Mouse (Mus musculus) inflammation-experienced regulatory T-cells, adult 6 months (primary cell): Measurements from ENCODE around the gene Sucnr1. TPM values are rescaled to one million over a fixed set of nuclear protein-coding genes. Genes with fewer than 3 reads are reported as not detected.
"Not testable (repeated sequence)": the region's sequence is repeated elsewhere in the genome, so short reads cannot be mapped to it uniquely, and the experiment has no call there.

Experiments used
- ATAC-seq: one replicate; pipeline ENCODE4 v1.8.0; 2017
- polyA plus RNA-seq, 3 experiments: library from polyadenylated mRNA; unstranded; fragments of 100-300 nt; shearing (Covaris generic); gene quantifications; one replicate each; pipeline ENCODE4 v1.2.1; 2017

Sucnr1 gene
- polyA plus RNA-seq, result not detected

DNA sequence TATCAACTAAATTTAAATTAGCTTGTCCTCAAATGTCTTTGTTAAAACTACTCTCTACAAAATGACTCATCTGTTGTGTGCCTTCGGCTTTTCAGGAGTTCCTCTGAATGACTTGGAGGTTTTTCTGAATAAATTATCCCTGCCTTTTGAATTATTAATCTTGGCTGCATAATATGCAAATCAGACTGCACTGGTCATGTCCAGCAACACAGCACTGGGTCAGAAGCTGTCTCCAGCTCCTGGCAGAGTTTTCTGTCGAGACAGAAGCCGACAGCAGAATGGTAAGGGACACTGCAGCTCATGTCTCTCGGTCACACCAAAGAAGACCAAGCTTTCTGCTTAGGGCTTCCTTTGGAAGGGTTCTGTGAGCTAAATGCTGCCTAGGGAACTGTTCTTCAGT, at the start of gene Sucnr1:
TSS of gene Sucnr1 (plus strand) at position 222 of the 400 bp plus-strand sequence.
- no peak for ATAC-seq

DNA sequence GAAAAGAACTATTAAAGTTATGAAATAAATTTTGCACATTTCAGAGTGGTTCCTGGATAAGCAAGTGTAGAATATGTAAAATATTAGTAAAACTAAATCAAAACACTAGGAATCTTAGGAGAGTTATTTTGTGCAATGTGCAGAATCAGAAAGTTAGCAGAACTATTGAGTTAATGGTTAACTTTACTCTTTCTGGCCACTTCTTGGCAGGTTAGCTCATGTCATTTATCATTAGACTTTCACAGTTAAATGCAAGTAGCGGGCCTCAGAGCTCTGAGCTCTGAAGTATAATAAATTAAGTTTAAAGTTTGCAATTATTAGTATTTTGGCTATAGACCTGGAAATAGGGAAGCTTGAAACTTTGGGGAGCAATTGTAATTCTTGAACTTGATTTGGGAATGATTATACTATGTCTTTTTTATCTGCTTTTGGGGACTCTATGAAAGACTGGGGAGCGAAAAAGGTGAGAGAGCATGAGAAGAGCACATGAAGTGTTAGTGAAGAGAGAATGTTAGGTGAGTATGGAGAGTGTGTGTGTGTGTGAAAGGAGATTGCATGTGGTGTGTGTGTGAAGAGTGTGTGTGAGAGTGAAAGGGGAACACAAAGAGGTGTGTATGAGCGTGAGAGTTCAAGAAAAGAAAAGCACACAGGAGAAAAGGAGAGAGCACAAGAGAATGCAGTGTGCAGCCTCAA, 35.3 kb upstream of the Sucnr1 start:
- ATAC-seq, result no peak

DNA sequence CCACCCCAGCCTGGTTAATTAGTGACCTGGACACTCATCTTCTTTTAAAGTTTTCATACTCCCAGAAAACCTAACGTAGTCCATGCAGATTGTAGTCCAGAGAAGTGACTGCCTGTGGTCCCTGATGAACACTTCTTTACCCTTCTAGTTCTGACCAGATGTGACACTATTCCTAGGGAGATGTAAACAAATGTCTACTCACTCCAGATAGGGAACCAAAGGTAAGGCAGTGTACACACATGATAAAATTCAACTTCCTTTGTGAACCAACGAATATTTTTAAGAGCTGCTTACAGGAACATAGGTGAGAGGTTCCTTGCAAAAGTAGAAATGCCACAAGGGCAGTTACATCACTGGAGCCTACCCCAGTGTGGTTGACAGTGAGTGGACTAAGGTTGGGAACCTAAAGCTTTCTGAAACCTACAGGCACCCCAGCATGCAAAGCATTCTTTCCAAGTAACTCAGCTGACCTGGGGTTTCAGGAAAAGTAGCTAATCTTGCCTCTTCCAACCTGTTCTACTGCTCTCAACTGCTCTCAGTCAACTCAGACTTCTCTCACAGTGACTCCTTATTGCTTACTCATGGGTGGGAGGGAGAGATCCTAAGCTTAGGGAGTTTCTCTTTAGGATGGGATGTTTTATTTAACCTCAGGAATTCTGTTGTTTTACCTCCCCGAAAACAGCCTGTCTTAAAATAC, 28.3 kb upstream of the Sucnr1 start:
- ATAC-seq, result no peak

DNA sequence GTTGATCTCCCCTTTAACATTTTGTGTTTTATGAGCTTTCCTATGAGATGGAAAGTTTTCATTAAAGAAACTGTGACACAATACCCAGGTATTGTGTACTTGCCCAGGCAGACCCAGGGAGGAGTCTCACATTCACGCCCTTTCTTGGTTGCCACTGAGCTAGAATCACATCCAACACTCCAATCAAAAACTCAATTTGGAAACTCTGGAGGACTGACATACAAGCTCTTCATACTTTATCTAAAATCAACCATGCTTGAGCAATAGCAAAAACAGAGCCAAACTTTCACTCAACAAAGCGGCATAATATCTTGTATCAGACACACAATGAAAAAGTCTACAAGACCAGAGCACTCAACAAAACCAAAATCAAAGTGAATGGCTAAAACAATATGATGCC, 27.7 kb upstream of the Sucnr1 start:
- no peak for ATAC-seq

DNA sequence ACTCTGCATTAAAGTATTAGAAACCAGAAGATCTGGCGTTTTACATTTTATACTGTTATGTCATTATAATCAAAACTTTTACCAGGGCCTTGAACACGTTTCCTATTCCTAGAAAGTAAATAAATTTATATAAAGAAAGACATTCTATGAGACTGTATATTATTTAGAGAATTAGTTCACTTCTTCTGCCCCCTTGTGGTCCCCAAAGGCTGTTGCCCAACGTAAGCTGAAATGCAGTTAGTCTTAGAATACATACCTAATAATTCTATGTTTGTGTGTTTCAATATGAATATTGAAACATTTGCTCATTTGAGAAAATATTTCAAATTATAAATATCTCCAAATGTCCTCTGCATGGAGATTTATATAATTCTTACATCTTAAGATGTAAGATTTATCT, 25.2 kb upstream of the Sucnr1 start:
- no peak for ATAC-seq

DNA sequence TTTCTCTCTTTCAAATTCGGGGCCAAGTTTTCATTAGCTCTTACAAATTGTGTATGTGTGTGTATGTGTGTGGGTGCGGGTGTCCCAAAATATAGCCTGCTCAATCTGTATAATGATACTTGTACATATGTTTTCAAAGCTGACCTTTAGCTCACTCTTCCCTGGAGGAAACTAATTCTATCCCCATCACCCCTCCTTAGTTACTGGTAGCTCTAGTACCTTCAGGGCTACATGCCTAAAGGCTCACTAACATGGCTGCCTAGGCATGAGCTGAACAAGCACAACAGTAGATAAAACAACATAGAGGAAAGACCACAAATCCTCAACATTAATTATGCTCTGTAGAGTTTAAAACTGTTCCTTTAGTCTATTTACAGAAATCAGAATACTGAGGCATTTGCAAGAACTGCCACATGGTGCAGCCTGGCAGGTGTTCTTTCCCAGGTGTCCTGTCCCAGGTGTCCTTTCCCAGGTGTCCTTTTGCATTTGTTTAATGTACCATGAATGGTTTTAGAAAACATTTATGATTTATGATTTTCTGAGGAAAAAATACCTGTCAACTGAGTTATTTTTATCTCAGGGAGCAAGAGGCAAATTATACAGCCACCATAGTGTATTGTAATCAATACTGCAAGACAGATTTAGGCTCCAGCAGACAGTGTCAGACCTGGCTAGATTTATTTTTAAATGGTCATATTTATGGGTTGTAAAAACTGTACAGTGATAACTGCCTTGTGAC, 24.4 kb upstream of the Sucnr1 start:
- ATAC-seq, result no peak

DNA sequence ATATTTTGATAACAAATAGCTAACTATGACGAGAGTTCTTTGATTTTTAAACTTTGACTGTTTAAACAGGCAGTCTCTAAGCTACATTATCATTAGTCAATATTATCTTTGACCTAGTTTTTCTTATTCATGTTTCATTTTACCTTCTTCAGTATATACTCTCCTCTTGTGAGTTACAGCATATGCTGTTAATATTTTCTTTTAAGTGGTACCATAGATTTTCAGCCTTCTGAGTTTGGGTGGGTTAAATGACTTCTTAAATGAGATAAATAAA, 23.9 kb upstream of the Sucnr1 start:
- ATAC-seq, result no peak

DNA sequence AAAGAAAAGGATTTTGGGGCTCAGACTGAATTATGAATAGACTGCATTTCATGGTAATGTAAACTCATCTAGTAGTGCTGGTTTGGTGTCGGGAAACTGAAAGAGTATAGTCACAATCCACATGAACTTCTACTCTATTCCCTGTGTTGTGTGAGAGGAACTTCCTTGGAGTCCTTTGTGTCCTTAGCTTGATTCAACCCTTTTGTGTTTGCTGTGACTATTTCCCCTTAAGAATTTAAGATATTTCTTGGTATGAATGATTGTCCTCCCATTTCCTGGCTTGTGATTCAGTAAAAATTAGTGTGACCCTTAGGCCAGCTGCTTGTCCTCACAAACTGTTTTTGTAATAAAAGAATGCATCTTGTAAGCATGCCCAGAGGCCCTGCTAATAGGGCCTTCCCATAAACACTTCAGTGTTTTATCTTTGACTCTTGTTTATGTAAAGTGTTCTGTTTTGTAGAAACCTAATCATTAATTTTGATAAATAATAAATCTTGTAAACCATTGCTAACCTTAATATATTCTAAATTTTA, 2.7 kb upstream of the Sucnr1 start:
- no peak for ATAC-seq

DNA sequence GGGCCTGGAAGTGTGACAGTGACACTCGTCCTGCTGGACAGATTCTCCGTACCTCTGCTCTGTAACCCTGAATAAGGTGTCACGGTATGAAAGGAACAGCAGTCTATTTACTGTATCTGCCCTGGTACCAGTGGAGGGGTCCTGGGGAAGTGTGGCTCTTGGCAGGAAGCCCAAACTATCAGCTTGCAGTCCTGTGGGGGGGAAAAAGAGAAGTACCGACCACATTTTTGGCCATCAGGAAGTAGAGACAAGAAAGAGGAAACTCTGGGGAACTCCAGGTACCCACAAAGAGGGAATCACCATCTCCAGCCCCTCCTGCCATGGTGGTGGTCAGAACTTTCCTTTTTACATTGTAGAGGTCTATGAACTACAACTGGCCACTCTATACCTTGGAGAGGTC, 1.1 kb upstream of the Sucnr1 start:
- ATAC-seq, result no peak

DNA sequence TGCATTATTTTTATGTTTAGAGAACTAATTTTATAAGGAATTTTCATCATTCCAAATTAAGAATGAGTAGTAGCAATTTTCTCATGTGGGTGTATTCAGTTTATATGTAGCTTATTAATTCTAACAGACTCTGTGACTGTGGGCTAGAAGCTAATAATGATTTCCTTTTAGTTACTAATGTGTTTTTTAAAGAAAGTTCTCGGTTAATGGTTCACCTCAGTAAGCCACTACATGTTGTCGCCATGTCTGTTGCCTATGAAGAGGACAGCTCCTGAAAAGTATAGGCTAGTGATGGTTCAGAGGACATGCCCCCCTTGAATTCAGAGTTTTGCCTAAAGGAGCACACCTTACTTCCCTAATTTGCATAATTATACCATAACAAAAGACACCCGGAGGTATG, 1.1 kb downstream of the Sucnr1 start:
- no peak for ATAC-seq

DNA sequence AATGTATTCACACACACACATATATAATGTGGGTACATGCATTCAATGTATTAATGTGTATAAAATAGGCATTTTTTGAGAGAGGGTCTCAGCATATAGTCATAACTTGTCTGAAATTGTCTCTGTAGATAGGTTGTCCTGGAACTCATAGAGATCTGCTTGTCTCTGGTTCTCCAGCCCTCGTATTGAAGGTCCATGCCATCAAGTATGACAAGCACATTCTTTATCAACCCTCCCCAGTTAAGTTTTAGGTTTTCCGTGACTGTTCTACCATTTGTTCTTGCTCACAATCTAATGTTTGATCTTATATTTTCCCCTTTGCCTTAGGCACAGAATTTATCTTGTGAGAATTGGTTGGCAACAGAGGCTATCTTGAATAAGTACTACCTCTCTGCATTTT, 4.1 kb downstream of the Sucnr1 start:
- no peak for ATAC-seq

DNA sequence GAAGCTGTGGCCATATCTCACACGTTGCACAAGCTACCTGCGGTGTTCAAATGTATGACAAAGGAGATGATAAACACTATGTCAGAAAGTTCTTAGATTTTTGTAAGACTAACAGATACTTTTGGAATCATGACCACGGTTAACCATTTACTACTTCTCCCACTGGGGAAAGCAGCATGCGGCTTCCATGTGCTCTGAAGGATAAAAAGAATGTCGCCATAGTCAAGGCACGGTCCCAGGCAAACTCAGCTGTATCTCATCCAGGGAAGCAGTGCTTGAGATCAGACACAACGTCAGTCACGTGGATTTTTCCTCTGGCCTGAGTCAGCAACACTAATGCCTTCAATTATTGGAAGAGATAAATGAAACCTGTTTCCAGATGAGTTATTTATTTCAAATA, 9.7 kb downstream of the Sucnr1 start:
- ATAC-seq, result no peak

DNA sequence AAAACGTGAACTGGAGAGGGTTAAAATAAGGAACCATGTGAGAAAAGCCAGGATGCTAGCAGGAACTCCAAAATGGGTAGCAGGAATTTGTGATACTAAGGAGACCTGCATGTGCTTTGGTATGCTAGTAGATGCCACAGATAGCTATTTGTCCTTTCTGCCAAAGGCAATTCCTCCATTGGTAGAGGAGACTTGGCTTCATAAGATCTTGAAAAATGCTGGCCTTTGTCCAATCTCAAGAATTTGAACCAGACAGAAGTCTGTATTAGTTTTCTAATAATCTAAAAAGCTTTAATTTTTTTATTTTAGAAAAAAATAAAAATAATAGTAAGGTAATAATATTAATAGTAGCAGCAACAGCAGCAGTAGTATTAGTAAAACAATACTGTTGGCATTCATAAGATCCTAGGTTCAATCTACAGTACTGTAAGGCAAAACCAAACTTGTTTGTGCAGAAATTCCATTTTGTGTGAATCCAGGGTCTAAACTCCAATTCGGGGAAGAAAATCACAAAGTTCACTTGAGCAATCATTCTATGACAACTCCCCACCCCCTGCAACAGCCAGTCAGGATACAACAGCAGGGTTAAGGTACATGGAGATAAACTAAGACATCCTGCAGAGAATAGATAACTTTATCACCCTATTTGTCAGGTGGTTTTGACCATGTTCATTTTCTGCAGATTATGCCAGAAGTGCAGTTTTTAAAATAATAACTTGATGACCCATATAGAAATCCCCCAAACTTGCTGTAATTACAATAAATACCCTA, 12.9 kb downstream of the Sucnr1 start:
- no peak for ATAC-seq

DNA sequence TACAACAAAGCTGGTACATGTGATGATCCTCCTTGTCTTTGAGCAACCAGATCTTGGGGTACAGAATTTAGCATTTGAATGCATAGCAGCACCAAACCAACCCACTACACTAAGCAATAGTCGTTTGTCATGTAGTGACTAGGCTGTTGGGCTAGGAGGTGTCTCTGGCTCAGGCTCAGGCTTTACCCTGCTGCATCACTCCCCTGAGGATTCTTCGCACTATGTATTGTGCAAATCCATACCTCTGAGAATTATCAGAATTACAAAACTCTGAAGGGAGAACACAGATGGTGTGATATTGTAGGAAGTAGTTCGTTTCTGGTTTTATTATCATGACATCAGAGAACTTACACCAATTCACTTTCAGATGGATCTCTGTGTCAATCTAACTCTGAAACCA, 15.3 kb downstream of the Sucnr1 start:
- ATAC-seq, result no peak

DNA sequence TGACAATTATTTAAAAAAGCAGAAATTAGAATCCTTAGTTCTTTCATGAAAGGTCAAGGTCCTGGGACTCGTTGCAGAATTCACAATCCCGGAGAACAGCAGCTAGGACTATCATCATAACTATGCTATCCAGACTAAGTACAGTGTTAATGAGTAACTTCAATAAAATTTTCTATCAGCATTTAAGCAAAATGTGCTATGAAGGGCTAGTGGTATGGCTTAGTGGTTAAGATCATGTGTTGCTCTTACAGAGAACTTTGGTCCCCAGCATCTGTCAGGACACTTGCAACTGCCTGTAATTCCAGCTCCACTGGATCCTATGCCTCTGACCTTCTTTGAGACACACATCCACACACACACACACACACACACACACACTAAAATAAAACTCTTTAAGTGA, 15.8 kb downstream of the Sucnr1 start:
- ATAC-seq, result no peak

DNA sequence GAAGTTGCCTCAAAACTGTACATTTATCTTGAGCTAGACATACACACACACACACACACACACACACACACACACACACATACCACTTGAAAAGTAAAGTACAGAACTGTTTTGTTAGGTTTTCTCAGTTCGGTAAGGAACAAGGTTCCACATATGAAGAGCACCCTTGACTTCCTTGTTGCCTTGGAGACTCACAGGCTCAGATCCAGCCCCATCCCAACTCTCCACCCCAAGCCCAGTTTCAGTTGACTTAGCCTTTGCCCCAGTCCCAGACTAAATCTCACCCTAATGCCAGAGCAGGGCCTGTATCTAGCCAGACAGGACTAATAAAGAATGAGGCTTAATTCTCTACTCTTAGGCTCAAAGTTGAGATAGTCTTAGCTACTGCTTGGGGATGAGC, 16.9 kb downstream of the Sucnr1 start:
- no peak for ATAC-seq

DNA sequence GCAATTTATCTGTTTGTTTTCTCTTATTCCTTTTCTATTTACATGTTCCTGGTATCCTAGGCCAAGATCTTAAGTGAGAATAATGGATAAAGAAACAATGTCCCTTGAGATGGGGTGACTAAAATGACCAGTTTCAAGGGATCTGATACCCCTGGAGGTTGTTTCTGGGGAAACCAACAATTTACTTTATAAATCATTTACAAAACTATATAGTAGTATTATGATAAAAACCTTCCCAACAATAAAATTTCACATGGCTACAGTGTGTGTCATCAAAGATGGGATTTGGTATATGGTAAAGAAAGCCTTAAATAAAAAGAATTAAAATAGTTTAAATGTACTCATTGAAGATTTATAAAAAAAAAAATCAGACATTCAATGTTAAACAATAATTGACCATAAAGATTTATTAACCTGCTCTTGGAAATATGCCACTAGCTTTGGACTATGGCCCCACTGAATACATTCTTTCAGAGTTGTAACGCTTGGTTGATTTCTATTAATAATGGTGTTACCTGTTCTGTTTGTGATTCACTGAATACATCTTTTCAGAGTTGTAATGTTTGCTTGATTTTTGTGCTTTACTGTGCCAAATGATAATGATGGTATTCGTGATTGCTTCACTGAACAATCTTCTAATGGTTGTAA, 22.9 kb downstream of the Sucnr1 start:
- ATAC-seq, result no peak

DNA sequence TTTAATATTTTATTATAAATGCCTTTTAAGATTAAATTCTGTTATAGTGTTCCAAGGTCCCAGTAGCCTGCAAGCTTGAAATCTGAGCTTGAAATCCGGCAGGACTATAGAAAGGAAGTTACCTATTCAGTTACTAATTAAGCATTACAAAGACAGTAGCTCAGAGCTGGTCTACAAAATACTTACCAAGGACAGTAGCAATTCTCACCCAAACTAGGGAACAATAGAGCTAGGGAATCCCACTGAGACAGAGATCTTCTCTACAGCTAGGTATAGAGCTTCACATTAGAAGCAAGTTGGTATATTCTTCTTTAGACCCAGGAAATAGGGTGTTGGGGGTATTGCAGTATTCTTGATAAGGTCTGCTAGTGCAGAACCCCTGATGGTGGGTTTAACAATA, 24.8 kb downstream of the Sucnr1 start:
- ATAC-seq, result not testable (repeated sequence)

DNA sequence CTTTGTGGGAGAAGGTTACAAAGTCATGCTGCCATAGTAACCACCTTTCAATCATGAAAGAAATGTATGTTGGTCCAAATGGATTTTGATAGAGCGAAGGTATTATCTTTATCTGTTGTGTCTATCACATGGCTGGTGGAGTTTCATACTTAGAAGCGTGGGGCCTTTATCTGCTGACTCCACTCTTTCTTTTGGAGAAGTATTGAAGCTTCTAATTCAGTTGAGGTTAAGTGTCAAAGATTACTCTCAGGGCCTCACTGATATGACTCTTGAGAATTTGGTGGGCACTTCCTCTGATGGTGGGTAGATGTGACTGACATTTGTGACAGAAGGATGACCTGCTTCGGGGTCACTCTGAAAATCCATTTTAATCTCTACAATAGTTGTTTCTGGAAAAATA, 26.1 kb downstream of the Sucnr1 start:
- ATAC-seq, result no peak

DNA sequence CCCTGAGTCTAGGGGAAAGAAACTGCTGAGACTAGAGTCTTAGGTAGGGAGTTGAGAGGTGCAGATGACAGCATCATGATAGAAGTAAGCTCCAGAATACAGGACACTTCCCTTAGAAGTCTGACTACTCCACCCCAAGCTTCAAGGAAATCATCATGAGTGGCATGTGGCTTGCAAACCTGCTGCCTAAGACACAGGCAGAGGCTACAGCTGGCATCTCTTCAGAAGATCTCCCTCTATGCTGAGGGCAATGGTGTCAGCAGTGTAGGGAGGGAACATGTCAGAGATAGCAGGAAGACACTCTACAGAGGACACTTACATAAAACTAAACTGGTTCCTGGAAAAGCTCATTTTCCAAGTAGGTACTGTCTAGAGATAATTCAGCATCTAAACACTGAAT, 27.1 kb downstream of the Sucnr1 start:
- ATAC-seq, result no peak

DNA sequence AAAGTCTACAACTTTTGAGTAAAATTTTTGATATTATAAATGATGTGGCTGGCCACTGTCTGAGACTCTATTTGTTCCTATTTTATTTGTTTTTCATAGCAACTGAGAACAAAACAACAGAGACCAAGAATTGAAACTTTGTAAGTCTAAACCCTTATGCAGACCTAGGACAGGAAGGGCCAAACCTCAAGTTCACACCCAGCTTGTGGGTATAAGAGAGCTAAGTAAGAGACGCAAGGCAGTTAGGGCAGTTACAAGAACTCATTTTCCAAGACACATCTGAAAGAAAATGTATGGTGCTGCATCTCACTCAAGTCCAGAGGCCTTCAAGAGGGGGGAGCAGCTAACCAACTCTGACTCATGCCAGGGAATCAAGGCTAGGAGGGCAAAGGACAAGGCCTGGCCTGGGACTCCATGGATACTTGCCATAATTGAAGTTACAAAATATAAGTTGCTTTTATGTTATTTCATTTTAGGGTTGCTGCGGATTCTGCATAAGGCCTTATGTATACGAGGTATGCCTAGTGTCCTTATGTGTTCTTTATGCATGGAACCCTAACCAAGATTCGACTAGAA, 29.6 kb downstream of the Sucnr1 start:
- no peak for ATAC-seq
